Mouse (Mus musculus): ENCODE measurements at regions not wholly inside any gene's neighbourhood (a gene's known extent, or its start where the extent isn't known, plus 50 kb on each side); places are given as distances from the start of the nearest gene placed in this dataset.

GRCm38 (mm10) chr16:64391440-64392197 is 210.6 kb downstream of the Csnka2ip start:
- DNase-seq (ENCODE audit: low spot score): no peak

GRCm38 (mm10) chr16:64368608-64369399 is 233.4 kb downstream of the Csnka2ip start:
- DNase-seq (ENCODE audit: low spot score): no peak

- DNase-seq (ENCODE audit: low spot score): no peak
These were observed 254.3 kb downstream of the Csnka2ip start for GRCm38 (mm10) chr16:64347940-64348339.

- no peak for DNase-seq (ENCODE audit: low spot score)
These were observed 269.2 kb downstream of the Csnka2ip start for GRCm38 (mm10) chr16:64332887-64333455.

- DNase-seq (ENCODE audit: low spot score): peak; percentile 2
These were observed 269.9 kb downstream of the Csnka2ip start for GRCm38 (mm10) chr16:64332195-64332886.

GRCm38 (mm10) chr16:64329264-64330060 is 272.7 kb downstream of the Csnka2ip start:
- no peak for DNase-seq (ENCODE audit: low spot score)

GRCm38 (mm10) chr16:64318796-64319493 is 283.3 kb downstream of the Csnka2ip start:
- DNase-seq (ENCODE audit: low spot score): no peak

GRCm38 (mm10) chr16:64316831-64317230 is 285.4 kb downstream of the Csnka2ip start:
- no peak for DNase-seq (ENCODE audit: low spot score)

- no peak for DNase-seq (ENCODE audit: low spot score)
These were observed 308.7 kb downstream of the Csnka2ip start for GRCm38 (mm10) chr16:64293507-64293906.

- no peak for DNase-seq (ENCODE audit: low spot score)
These were observed 316.9 kb downstream of the Csnka2ip start for GRCm38 (mm10) chr16:64285306-64285705.

- DNase-seq (ENCODE audit: low spot score): no peak
These were observed 326.2 kb downstream of the Csnka2ip start for GRCm38 (mm10) chr16:64275860-64276597.

GRCm38 (mm10) chr16:64275420-64275819 is 326.8 kb downstream of the Csnka2ip start:
- no peak for DNase-seq (ENCODE audit: low spot score)

GRCm38 (mm10) chr16:64264960-64265736 is 337.1 kb downstream of the Csnka2ip start:
- DNase-seq (ENCODE audit: low spot score): no peak

- no peak for DNase-seq (ENCODE audit: low spot score)
These were observed 351.1 kb downstream of the Csnka2ip start for GRCm38 (mm10) chr16:64251155-64251554.

GRCm38 (mm10) chr16:64248743-64249142 is 353.5 kb downstream of the Csnka2ip start:
- no peak for DNase-seq (ENCODE audit: low spot score)

GRCm38 (mm10) chr16:64245942-64246341 is 356.3 kb downstream of the Csnka2ip start:
- no peak for DNase-seq (ENCODE audit: low spot score)

GRCm38 (mm10) chr16:64224336-64224735 is 360.4 kb upstream of the Epha3 start:
- no peak for DNase-seq (ENCODE audit: low spot score)

- no peak for DNase-seq (ENCODE audit: low spot score)
These were observed 352.7 kb upstream of the Epha3 start for GRCm38 (mm10) chr16:64216671-64217070.

GRCm38 (mm10) chr16:64211895-64212294 is 347.9 kb upstream of the Epha3 start:
- no peak for DNase-seq (ENCODE audit: low spot score)
